Mouse (Mus musculus) c-Kit-positive CD71-negative TER-119-negative erythroid progenitor cells, embryonic 14.5 days (primary cell): ENCODE measurements at regions not wholly inside any gene's neighbourhood (a gene's known extent, or its start where the extent isn't known, plus 50 kb on each side); places are given as distances from the start of the nearest gene placed in this dataset.

Experiments used
- DNase-seq: peaks from one replicate; pipeline ENCODE4 v3.0.0-alpha.2; 2013; ENCODE audit warnings: low read depth

- no peak for DNase-seq
Measured at GRCm38 (mm10) chr9:61631097-61631496, 258.9 kb downstream of the Tle3 start.

- no peak for DNase-seq
Measured at GRCm38 (mm10) chr9:61627801-61628574, 255.8 kb downstream of the Tle3 start.

- DNase-seq, result no peak
Measured at GRCm38 (mm10) chr9:61622933-61623332, 250.8 kb downstream of the Tle3 start.

GRCm38 (mm10) chr9:61621939-61622338 is 249.8 kb downstream of the Tle3 start:
- no peak for DNase-seq

DNA sequence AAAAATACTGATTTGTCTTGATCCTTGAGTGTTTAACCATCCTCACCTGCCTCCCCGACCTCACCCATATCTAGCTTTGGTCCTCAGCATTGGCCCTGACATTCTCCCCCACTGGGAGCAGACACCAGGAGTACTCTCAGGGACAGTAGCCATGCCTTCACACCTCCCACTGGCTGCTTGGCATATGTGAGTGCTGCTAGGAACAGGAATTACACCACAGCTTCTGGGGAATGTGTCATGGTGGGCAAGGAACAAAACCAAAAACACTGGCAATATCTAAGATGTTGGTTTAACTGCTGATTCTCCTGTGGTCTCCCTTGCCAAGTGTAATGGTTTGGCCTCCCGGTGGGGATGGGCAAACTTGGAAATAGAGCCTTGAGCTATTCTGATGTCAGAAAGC is 248.6 kb downstream of the Tle3 start:
- DNase-seq, result no peak

DNA sequence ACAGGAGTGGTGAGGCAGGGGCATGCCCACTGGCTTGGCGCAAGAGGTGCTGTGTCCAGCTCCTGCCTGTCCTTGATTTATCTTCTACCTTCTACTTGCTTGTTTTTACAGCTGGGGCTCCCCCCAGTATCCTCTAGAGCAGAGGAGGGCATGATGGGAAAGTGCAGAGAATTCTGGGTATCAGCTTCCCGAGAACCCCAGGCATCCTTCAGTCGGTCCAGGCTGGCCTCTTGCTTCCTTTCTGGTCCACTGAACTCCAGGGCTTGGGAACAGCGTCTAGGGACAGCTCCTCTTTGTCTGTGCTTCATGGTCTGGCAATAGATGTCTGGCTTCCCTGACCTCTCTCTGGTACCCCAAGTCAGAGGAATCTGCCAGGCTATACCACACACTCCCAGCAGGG is 247.9 kb downstream of the Tle3 start:
- no peak for DNase-seq

DNA sequence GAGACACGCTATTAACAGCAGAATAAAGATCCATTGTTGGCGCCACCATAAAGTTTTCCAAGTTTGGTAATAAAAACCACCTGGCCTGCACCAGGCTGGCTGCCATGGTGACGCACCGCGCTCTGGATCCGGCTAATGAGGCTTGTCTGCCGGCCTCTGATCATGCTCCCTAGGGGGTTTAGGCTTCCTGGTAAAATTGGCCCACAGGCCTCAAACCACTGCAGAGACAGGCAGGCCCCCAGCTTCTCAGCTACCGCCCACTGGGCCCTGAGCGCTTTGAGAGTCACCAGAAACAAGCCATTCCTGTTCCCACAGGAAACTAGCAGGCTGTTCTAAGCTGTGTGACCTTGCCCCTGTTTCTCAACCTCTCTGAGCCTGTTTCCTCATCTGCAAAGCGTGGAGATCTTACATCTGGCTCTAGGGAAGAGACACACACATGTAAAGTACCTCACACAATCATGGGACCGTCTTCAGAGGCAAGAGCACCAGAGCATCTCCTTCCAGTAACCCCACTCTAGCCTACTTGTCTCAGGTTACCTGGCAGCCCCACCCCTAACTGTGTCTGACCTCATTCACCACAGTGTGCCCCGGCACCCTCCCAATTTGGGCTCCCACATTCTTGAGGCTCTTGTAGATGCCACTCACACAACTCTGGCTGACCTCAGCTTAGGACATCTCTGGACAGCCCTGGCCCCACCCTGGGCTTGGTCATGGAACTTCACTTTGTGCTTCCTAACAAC is 246.5 kb downstream of the Tle3 start:
- DNase-seq, result no peak

GRCm38 (mm10) chr9:61617979-61618378 is 245.8 kb downstream of the Tle3 start:
- DNase-seq, result no peak

DNA sequence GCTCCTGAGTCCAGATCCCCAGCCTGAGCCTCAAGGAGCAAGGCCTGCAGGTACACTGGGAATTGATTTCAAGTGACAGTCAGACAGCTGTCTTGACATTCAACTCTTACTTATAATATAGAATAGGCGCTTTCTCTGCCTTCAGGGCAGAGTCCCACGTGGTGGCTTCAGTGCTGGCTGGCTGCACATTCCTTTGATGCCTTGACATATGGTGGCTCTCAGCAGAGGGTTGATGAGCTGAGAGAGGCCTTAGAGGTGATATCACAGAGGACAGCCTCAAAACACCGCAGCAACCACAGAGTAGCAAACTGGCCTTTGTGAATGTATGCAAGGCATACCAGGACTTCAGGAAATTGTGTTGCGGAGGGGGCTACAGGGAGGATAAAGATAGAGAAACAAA is 243.4 kb downstream of the Tle3 start:
- no peak for DNase-seq

- DNase-seq, result no peak
Measured at GRCm38 (mm10) chr9:61607576-61607975, 235.4 kb downstream of the Tle3 start.

DNA sequence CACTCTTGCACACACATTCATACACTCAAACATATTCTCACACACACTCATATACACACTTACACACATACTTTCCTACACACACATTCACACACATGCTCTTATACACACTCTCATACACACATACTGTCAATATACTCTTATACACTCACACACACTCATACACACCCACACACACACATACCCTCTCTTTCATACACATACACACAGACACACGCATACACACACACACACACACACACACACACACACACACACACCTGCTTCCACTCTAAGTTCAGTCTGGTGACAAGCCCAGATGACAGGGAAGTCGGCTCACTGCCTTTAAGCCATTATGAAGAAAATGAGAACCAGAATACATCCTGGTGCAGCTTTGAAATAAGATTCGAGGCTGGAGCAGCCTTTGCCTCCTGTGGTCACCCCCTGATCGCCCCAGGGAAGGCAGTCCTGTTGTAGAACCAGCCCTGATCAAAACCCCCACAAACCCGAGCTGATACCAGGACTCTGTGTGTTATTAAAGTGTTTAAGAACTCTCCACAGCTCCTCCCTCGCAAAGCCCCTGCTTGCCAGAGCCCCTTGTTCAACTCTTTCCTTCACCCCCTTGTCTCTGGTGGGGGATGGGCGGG is 230.3 kb downstream of the Tle3 start:
- DNase-seq, result no peak

- DNase-seq, result no peak
Measured at GRCm38 (mm10) chr9:61601911-61602310, 229.7 kb downstream of the Tle3 start.

- no peak for DNase-seq
Measured at GRCm38 (mm10) chr9:61597287-61597686, 225.1 kb downstream of the Tle3 start.

GRCm38 (mm10) chr9:61596410-61597108 is 224.4 kb downstream of the Tle3 start:
- DNase-seq, result no peak

DNA sequence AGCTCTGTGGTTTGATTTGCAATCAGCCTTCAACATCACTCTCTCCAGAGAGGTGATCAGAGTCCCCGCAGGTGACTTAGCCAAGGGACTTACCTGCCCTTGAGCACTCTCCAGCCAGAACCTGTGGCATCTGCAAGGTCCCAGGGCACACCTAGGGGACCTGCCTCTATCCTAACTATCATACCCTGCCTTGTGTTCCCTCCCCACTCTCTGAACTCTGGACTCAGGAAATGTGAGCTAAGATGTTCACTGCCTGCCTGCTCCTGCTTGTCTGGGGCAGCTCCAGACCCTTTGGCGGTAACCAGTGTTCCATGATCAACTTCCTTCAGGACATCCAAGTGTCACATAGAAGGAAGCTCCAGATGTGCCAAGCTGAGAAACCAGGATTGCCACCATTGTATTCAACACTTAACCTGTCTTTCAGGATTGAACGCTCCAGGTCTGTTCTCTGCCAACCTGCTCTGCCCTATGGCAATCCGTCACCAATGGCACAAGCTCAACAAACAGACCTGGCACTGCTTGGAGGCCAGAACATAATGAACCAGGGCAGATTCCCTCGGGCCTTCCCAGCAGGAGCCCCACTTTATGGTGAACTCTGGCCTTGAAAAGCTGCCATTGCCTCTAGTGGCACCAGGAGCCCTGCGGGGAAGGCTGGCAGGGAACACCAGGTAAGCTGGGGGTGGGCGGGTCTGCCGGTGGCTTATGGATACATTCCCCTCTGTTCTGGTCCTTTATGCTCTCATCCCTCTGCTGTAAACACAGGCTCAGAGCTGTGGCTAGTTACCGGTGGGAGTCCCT is 223.2 kb downstream of the Tle3 start:
- DNase-seq, result no peak

GRCm38 (mm10) chr9:61593991-61594390 is 221.8 kb downstream of the Tle3 start:
- DNase-seq, result no peak

DNA sequence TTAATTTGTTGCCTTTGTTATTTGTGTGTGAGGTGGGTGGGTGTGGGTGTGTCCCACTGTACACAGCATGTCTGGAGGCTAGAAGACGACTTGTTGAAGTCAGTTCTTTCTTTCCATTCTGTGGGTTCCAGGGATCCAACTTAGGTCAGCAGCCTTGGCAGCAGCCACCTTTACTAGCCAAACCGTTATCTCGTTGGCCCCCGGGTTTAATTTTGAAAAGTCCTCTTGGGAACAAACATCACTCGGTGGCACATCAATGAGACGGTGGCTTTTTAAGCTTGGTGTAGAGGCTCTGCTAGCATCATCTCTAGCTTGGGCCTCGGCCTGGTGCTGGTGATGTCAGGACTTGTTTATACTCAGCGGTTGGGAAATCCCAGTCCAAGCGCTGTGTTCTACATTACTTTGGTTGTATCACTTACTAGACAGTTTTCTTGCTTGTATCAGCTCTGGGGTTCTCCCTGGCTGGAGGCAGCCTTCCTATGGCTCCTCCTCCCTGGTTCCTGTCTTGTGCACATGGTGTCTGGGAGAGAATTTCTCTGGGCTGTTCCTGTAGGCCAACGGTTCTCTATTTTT is 217.6 kb downstream of the Tle3 start:
- no peak for DNase-seq

GRCm38 (mm10) chr9:61583281-61584072 is 211.3 kb downstream of the Tle3 start:
- no peak for DNase-seq

DNA sequence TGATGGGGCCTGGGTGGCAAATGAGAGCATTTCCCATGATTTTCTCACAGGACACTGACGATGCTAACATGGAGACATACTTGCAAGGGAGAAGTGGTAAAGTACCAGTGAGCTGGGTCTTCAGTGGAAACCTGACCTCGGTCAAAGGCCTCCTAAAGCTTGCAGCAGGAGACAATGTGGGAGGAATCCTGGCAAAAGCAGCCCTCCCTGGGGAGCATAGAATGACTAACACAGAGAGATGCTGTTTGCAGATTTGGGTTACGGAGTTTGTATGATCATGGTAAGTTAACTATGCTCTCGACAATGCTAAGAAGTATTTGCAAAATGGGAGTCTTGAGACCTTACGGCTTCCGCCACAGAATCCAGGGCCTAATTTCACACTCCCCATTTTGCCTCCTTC is 208.9 kb downstream of the Tle3 start:
- DNase-seq, result no peak

DNA sequence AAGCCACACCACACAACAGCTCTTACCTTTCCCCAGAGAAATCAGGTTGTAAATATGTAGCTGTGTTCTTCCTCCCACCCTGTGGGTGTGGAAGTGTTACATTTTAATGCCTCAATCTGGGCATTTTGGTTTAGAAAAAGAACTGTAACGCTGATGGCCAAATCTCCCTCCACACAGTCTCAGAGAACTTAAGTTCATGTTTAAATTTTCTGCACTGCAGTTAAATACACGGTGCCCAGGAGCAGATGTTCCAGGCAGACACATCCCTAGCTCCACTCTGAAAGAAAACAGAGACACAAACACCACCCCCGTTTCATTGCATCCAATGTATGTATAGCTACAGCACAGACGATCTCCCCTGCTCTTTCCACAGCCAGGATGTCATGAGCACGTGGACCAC is 206.1 kb downstream of the Tle3 start:
- no peak for DNase-seq
